7 mouse cellular contexts compared by ENCODE assay signal in genomic region chr17:33358411-33359384, GRCm38 (mm10). TPM values are rescaled to one million over a fixed set of nuclear protein-coding genes. Genes with fewer than 3 reads are reported as not detected.
A peak's percentile ranks its signal among the peaks of the same experiment; 100 is the strongest.
DNase-seq lines count a peak whose midpoint lies in the region; ATAC-seq lines count a peak whose summit lies in the region.

Gene Zfp81, minus strand, starts transcription at chr17:33358878.

- peak; percentile 91 for DNase-seq in adrenal gland, postnatal 14 days
- DNase-seq in embryonic facial prominence, embryonic 11.5 days (ENCODE audit: low spot score), result peak; percentile 95
- DNase-seq in kidney, adult 11 months, result peak; percentile 88
- peak; percentile 84 for DNase-seq in limb, embryonic 10.5 days (ENCODE audit: low spot score)
- DNase-seq in spleen, adult 12 weeks (ENCODE audit: low spot score), result peak; percentile 73

- 4% methylated on average over 47 of the region's 47 CpGs for WGBS in embryonic facial prominence, embryonic 11.5 days
- WGBS in limb, embryonic 10.5 days, result 4% methylated on average over 47 of the region's 47 CpGs
- WGBS in midbrain, embryonic 13.5 days, result 4% methylated on average over 47 of the region's 47 CpGs

- H3K4me1 ChIP-seq in embryonic facial prominence, embryonic 11.5 days (ENCODE audit: control insufficient read depth, insufficient read depth, low read length), result no peaks in the 10 kb centered on the region
- peaks cover 7% of the 10 kb centered on the region; the same call in 1 of the 2 replicates for H3K4me1 ChIP-seq in limb, embryonic 10.5 days
- H3K4me1 ChIP-seq in midbrain, embryonic 13.5 days (replicated peaks), result peaks cover 7% of the 10 kb centered on the region

- H3K27ac ChIP-seq in embryonic facial prominence, embryonic 11.5 days (replicated peaks; ENCODE audit: low read depth, low read length), result peak within 1 kb of the TSS; percentile 67
- peak within 1 kb of the TSS; percentile 92 for H3K27ac ChIP-seq in limb, embryonic 10.5 days
- peak within 1 kb of the TSS; percentile 88 for H3K27ac ChIP-seq in midbrain, embryonic 13.5 days

- ATAC-seq in embryonic facial prominence, embryonic 11.5 days (replicated peaks; ENCODE audit: insufficient number of reproducible peaks, low FRiP score, low TSS enrichment, low read depth), result peak; percentile 100
- ATAC-seq in granulocyte monocyte progenitor cell, adult 5-6 weeks (replicated peaks; ENCODE audit: poor library complexity, severe bottlenecking), result peak; percentile 100
- ATAC-seq in midbrain, embryonic 13.5 days, result peak; percentile 100

- peak within 1 kb of the TSS; percentile 51 for H3K4me2 ChIP-seq in embryonic facial prominence, embryonic 11.5 days (ENCODE audit: low read depth, low read length)
- peak within 1 kb of the TSS; percentile 60 for H3K4me2 ChIP-seq in midbrain, embryonic 13.5 days (replicated peaks)

- no peaks in the 10 kb centered on the region for H3K27me3 ChIP-seq in embryonic facial prominence, embryonic 11.5 days (ENCODE audit: control insufficient read depth, insufficient read depth, low read length)
- no peaks in the 10 kb centered on the region for H3K27me3 ChIP-seq in limb, embryonic 10.5 days (ENCODE audit: low read depth, poor library complexity, severe bottlenecking)
- H3K27me3 ChIP-seq in midbrain, embryonic 13.5 days, result 0 out of 2 replicates have a peak, but pooled peaks cover 3% of the 10 kb centered on the region

- peak within 1 kb of the TSS; percentile 91 for H3K4me3 ChIP-seq in embryonic facial prominence, embryonic 11.5 days (ENCODE audit: low read depth, low read length)
- peak within 1 kb of the TSS; percentile 91 for H3K4me3 ChIP-seq in limb, embryonic 10.5 days
- peak within 1 kb of the TSS; percentile 67 for H3K4me3 ChIP-seq in midbrain, embryonic 13.5 days (replicated peaks)

- no peaks in the 10 kb centered on the region for H3K36me3 ChIP-seq in embryonic facial prominence, embryonic 11.5 days (replicated peaks; ENCODE audit: control insufficient read depth, insufficient read depth, low read depth, low read length)
- H3K36me3 ChIP-seq in limb, embryonic 10.5 days, result peaks cover 3% of the 10 kb centered on the region; the same call in 1 of the 2 replicates
- H3K36me3 ChIP-seq in midbrain, embryonic 13.5 days, result no peaks in the 10 kb centered on the region

- peak within 1 kb of the TSS; percentile 86 for H3K9ac ChIP-seq in embryonic facial prominence, embryonic 11.5 days (replicated peaks; ENCODE audit: low read length)
- H3K9ac ChIP-seq in midbrain, embryonic 13.5 days (replicated peaks), result peak within 1 kb of the TSS; percentile 78

- H3K9me3 ChIP-seq in embryonic facial prominence, embryonic 11.5 days (replicated peaks; ENCODE audit: control insufficient read depth, low read length), result no peaks in the 10 kb centered on the region
- no peaks in the 10 kb centered on the region for H3K9me3 ChIP-seq in limb, embryonic 10.5 days (replicated peaks)
- H3K9me3 ChIP-seq in midbrain, embryonic 13.5 days, result no peaks in the 10 kb centered on the region

RNA-seq across cellular contexts. Expression of gene Zfp81, which starts in this region (rescaled TPM):
- 8.7 and 9.3 TPM in 2 replicates for total RNA-seq in adrenal gland, postnatal 14 days (2021)
- 18.4 and 20.3 TPM in 2 replicates for polyA plus RNA-seq in embryonic facial prominence, embryonic 11.5 days (2014; fragmentation: Nextera tagmentation; extraction: Ambion mirVana)
- 10.3 and 13.0 TPM in 2 replicates for total RNA-seq in granulocyte monocyte progenitor cell, adult 5-6 weeks (2014; fragmentation: Nextera tagmentation)
- 7.5 and 16.3 TPM in 2 replicates for total RNA-seq in granulocyte monocyte progenitor cell, adult 5-6 weeks (2017)
- 8.2 and 13.1 TPM in 2 replicates for polyA plus RNA-seq in limb, embryonic 10.5 days (2016; fragmentation: Nextera tagmentation; extraction: Ambion mirVana)
- 15.6 and 16.9 TPM in 2 replicates for polyA plus RNA-seq in midbrain, embryonic 13.5 days (2015; fragmentation: Nextera tagmentation; extraction: Ambion mirVana)

Comparison
In these comparisons a context has a peak if more than half of its experiments do, and no peak if none do; other contexts are left out.
1. Peak in every context shown above with its lines: DNase-seq, ATAC-seq, H3K4me3 ChIP-seq and H3K27ac ChIP-seq.